Mouse (Mus musculus): ENCODE data around the gene Elavl4.

Gene Elavl4

DNA sequence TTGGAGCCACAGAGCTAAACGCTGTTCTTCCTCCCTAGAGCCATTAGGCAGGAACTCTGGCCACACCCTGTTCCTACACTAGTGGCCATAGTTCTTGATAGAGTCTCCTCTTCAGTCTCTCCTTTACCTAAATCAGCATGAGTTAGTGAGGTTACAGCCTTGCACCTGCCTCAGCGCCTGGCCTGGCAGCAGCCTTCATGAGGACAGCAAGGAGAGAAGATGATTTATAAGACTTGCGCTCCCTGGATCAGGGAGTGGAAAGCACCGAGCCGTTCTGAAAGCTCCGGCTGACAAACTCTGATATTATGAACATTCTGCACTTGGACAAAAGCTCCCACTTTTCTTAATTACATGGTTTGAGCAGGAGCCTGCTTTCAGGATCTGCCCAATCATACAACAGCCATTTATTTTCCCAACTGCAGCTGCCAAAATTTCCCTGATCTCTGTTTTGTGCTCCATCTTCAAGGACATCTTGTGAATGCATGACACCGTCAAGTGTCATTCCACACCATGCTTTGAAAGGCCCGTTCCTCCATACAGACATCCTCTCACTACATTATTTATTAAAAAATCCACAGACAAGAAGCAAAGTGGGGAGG, 87.3 kb downstream of the Elavl4 start:
- DNase-seq = no peak

DNA sequence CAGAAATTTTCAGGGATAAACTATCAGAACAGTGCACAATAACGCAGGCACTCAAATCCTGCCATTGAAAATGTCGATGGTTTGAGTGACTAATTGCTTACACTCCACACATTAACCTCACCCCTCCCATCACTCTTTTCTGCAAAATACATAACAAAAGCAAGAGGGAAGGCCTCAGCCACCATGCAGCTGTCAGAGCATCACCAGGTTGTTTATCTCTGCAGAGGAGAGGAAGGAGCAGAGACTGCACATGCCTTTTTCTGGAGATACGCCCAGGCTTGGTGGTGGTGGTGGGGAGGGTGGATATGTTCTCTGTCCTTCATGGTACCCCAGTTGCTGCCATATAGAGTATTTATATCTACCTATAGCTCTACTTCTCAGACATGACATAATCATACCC, 94.3 kb downstream of the Elavl4 start:
- no peak for DNase-seq

DNA sequence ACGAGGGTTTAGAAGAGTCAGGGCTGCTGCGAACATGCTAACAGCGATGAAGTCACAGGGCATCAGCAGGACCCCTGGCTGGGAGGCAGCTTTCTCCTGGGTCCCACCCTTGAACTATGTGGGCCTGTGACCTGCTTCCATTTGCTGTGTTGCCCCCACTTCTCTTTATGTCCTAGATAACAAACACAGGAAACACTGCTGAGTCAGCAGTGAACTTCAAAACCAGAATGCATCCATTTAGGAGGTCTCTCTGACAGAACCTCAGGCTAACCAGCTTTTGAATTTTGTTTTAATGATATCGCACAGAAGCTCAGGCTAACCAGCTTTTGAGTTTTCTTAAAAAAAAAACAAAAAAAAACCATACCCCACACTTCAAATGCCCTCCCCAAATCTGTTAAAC, 96.1 kb downstream of the Elavl4 start:
- no peak for DNase-seq

DNA sequence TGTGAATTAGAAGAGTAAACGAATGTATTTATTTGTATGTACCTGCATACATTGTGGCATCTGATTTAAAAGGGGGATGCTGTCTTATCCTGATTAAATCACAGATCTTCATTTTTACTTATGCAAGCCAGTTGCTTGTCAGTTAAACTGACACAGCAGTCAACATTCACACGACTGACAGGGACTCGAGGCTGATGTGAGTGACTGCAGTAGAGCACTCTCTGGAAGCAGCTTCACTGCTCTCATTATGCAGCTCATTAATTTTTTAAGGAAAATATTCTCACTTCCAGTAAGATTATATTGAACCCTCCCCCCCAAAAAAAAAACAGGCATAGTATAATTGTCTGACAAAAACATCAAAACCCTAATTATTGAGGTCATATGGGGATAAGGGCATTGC, 101.7 kb downstream of the Elavl4 start:
- DNase-seq = no peak

DNA sequence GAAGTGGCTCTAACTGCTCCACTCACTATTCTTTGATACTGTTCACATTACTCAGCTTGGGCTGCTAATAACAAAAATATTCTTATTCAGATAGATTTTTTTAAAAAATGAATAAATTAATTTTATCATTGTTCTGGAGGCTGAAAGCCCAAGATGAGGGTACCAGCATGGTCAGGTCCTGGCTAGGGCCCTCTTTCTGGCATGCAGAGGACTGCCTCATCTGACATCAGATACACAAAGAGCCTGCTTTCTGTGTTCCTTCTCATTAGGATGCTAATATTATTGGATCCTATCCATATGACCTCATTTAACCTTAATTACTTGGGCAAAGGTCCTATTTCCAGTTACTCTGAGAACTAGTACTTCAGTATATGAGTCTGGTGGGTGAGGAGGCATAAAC, 108.8 kb downstream of the Elavl4 start:
- no peak for DNase-seq

DNA sequence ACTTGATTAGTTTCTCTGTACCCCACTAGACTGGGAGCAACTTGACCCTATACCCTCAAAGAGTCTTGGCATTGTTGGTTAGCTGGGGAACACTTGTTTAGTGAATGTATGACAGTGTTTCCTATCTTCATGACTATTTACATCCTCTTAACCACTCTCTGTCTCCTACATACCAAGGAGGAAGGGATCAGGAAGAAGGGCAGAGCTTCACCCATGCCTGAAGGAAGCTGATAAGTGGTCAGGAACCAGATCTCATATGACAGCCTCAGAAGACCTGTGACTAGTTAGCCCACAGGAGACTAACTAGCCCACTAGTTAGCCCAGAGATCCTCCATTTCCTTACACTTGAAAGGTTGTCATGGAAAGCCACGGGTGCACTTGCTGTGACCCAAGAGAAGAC, 117.2 kb downstream of the Elavl4 start:
- DNase-seq = no peak

DNA sequence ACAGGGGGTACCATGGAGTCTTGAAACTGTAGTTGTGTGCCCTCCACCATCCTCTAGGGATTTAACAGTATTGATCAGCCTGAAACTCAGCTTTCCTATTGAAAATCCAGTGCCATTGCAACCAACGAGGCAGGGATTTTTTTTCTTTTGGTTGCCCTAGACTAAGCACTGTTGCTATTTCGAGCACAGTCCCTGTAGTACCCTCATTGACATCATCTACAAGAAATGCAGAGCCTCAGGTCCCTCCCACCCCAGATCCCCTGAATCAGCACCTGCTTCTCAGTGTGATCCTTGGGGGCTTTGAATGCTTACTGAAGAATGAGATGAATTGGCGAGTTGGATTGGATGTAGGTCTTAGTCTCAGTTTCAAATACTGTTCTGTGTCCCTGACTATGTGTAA, 119.4 kb downstream of the Elavl4 start:
- no peak for DNase-seq

DNA sequence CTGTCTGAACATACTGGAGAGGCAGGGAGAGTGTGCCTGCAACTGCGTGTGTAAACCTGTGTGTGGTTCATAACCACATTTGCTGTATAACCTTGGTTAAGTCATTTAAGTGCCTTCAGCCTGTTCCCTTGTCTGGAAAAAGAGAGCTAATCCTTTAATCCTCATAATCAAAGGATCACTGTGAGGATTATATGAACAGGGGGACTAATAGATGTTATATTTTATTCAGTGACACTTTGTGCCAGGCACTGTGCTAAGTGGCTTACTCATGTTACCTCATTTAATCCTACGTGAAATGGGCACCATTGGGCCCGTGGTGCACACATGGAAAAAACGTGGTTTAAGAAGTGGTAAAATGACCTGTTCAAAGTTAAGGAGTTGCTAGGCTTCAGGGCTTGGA, 119.9 kb downstream of the Elavl4 start:
- no peak for DNase-seq

DNA sequence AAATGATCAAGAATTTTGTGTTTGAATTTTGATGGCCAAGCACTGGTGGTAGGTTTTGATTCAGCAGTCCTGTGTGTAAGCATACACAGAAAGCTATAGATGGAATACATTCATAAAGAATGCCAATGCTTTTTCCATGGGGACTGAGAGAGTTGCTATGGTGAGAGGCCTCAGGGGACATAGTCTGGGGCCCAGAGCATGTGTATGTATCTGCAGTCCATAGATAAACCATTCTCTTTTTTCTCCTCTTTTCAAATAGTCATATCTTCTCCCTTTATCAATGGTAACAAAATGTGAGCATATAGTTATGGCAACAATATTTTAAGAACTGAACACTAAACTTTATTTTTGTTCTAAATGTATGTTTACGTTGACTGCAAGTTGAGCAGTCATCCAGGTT, 122.1 kb downstream of the Elavl4 start:
- no peak for DNase-seq

DNA sequence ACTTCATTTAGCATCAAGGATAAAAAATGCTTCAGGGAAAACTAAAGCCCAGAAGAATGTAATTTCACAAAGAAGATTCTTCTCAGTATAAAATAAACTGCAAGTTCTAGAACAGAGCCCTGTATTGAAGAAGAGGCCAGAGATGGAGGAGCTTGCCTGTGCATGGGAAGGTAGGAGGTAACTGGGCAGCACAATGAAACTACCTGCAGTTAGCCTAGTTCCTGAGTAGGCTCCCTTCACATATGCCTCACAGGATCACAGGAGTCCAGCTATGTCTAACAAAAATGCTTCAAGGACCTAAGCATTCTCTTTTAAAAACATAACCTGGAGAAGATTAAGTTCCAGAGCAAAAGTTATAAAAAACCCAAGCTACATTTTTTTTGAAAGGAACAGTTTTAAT, 122.5 kb downstream of the Elavl4 start:
- no peak for DNase-seq

DNA sequence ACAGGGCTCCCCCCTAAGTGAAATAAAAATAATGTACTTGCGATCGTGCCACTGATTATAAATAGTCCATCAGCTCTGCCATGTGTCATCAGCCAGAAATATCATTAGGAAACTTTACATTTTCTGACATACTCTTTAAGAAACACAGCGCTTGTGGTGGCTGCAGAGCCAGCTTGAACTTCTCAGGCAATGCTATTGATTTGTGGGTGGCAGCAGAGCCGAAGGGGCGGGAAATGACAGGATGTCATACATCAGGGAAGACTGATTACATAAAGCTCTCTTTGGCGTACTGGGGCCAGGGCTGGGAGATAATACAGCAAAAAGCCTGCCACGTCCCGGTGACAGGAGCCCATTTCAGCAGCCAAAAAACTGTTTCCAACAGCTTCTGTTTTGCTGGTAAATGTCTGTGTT, 124.1 kb downstream of the Elavl4 start:
- no peak for DNase-seq

DNA sequence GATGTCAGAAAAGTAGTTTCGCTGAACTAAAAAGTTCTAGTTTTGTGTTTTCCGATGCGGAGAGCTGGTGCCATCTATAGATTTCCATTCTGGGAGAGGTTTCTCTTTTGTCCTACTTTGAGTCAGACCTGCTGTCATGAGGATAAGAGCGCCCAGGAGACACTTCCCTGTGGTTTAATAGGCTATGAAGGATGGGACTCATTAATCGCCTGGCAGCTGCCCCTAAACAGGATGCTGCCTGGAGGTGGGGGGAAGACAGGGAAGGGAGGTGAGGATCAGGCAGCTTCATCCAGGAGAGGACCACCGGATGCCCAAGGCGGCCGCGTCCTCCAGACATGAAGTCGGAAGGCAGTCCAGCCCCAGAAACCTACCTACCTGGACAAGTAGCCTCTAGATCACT, 126.2 kb downstream of the Elavl4 start:
- DNase-seq = peak in 1 of 2 experiments; percentile 6

DNA sequence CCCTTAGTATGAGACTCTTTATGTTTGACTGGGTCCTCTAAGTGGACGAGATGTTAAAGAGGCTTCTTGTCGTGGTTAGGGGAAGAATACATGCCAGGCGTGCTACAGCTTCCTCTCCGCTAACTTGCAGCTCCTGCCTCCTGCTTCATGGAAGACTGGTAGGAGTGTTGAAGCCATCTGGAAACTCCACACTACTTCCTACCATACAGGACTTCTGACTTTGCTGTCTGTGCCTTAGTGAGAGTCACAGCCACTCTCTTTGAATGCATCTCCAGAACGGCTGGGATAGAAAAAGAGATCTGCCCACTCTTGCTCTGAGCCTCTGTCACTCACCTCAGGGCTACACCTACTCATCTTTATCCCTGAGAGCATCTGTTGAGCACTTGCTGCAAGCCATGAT, 132.9 kb downstream of the Elavl4 start:
- DNase-seq = no peak

DNA sequence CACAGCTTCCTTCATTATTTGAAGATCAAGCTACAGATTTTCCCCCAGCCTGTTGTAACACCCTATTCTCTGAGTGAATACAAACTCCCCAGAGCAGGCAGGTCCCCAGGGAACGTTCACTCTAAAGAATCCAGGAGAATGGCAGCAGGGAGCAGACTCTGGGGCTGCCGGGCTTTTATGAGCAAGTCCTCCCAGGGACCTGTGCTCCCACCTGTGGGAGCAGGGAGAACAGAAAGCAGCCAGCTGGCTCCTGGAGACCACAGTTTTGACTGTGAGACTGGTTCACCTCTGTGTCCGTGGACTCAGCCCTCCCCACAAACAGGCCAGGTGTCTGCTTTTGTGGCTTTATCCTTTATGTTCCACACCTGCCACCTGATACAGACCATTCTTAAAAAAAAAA, 134.2 kb downstream of the Elavl4 start:
- no peak for DNase-seq

DNA sequence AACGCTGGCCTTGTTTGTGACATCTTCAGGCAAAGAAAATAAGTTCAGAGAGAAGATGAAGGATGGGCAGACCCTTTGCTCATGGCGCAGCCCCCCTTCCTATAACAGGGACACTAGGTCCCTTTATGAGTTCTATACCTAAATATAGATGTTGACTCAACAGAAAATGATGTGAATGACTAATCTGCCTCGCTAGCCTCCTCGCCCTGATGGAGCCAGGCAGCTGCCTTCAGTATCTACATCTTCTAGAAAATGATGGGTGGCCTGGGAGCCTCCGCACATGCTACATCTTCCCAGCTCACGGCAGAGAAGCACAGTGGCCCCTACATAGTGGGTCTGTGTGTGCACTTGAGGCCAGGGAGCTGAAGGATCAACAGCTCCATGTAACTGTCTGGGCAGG, 137.2 kb downstream of the Elavl4 start:
- no peak for DNase-seq

DNA sequence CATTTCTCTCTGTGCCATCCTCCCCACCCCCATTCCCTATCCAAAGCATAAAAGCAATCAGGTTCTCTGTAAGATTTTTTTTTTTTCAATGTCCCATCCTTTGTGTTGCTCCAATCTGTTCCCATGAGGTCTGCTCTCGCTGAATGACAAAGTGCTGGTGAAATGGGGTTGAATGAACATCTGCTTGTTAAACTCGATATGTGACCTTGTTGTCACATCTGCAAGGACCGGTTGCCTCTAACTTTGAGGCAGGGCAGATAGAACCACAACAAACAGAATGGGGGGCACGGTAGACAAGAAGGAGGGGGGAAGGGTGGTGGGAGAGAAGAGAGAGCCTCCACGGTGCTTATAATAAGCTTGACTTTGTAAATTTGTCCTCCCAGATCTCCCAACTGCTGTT, 138.0 kb downstream of the Elavl4 start:
- no peak for DNase-seq

DNA sequence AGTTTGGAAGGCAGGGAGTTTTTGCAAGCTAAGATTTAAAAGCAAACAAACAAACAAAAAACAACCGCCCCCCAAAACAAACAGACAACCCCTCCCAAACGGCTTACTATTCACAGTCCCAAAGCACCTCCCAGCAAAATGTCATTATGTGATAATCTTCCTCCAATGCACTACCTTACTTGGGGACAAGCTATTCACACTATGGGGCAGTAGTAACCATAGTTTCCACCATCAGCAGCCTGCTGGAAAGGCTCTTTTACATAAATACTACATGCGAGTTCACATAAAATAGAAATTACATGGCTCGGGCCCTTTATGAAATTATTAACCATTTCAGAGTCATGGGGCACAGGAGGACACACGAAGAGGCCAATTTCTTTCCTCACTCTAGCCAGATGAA, 141.5 kb downstream of the Elavl4 start:
- no peak for DNase-seq

DNA sequence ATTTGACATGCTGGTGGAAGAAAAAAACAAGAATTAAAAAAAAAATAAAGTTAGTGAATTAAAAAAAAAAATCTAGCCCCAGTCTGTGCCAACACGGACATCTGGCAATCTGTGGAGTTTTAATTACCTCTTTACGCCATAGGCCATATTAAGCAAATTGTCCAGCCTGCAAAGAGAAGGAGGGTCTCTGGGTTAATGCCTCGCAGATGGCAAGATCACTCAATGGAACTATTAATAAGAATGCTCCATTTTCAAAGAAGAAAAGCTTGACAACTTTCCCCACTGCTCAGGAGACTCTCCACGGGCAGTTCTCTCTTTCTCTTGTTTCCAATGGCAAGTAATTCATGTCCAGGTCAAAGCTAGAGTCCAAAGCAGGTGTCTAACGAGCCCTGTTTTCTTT, 142.1 kb downstream of the Elavl4 start:
- DNase-seq = no peak

DNA sequence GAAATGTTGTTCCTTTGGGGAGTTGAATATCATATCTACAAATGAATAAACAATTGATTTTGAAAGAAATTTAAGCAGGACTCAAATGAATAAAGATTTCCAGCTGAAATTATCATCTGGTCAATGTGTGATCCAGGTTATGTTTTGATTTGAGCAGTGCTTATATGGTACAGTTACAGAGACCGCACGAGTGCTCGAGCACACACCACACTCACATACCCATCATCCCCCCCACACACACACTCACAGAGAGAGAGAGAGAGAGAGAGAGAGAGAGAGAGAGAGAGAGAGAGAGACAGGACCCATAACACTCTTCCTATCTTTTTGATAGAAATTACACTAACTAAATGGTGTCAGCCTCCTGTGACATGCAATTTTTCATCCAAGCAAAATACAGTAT, 150.0 kb downstream of the Elavl4 start:
- no peak for DNase-seq

DNA sequence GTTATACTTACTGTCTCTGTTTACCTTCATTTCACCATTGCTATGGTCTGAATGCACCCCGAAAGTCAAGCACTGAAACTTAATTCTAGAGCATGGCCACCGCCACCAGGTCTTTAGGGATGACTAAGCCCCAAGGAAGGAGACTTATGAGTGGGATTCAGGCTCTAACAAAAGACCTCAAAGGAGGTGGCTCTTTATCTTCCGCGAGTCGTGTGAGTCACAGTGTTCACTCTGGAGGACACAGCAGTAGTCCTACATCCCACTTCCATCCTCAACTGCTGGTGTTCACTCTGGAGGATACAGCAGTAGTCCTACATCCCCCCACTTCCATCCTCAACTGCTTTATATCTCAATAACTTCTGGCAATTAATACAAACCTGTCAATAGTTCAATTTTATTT, 151.8 kb downstream of the Elavl4 start:
- no peak for DNase-seq

DNA sequence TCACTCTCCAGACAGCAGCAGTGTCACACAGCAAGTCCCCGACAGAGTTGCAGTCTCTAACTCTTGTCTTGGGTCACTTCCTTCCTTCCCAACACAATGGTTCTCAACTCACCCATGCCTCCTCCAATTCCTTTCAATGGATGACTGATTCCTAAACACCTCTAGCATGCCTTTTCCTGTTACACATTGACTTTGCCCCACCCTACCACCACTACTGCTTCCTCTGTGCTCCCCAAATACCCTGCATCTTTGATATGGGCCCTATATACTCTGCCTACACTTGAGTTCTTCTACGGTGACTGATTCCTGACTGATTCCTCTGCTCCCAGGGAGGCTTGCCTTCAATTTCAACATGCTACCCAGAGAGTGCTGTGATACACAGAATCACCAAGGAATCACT, 153.1 kb downstream of the Elavl4 start:
- DNase-seq = no peak

DNA sequence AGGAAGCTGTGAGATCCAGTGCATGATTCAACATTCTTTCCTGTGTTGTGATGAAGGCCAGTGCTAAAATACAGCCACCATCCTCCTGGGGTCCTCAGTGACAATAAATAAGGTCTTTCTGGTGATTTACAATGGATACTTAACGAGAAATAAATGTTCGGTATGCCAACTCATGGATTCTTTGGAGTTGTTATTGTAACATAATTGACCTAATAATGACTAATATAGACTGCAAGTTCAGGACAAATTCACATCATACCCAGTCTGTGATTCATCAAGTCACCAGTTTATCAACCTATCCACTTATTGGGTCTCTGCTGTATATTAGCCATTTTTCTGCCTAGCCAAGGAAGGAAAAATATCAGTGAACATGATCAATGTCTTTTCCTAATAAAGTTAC, 174.4 kb downstream of the Elavl4 start:
- DNase-seq = no peak

DNA sequence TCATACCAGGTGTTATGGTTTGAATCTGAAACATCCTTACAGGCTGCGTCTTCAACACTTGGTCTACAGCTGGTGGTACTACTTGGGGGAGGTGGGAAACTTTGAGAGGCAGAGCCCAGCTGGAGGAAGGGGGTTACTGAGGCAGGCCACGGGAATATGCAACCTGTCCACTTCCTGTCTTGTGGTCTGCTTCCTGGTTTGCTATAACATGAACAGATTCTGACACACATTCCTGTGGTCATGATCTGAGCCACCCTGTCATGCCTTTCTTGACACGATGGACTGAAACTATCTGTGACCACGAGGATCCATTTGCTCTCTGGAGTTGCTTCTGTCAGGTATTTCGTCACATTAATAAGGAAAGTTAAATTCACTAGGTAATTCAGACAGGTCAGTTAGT, 179.7 kb downstream of the Elavl4 start:
- no peak for DNase-seq

DNA sequence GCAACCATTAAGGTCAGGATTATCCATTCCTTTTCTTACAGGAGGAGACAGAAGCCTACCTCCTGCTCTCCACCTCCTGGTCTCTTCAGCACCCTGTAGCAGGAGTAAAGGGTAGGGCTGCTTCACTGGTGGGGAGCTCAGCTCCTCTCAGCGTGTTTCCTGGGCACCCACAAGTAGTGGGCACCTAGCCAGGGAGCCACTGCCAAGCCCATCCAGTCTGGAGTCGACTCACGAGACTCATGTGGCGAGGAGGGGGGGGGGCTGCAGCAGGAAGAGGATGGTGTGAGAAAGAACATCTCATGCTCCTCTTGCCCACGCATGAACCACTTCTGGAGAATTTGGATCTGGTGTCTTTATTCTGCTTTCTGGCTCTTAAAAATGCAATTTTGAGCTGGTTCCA, 186.5 kb downstream of the Elavl4 start:
- DNase-seq = peak; percentile 9 to 25

DNA sequence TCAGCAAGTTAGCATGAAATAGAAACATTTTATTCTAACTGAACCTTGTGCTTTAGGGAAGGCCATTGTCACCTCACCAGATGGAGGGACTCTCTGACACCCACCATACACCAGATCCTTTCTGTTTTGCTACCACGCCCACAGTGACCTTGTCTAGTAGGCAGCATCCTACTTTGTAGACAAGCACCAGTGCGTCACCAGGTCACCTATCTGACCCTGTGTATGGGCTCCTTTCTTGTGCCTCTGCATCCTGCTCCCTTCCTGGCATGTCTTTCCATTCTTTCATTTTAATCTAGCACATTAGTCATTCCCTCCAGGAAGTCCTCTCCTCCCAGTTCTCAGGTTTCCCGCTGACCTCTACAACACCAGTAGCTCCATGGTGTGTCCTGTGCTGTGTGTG, 190.1 kb downstream of the Elavl4 start:
- no peak for DNase-seq
